Mouse (Mus musculus) midbrain, embryonic 10.5 days (tissue): ENCODE results near the gene Sycn. TPM values are rescaled to one million over a fixed set of nuclear protein-coding genes. Genes with fewer than 3 reads are reported as not detected.

Experiments
- DNase-seq: peaks from one replicate; pipeline ENCODE4 v3.0.0-alpha.2; 2017; ENCODE audit warnings: low spot score
- H3K27ac ChIP-seq: fragments of 300-500 bp; sonication (generic); replicated peaks from 2 replicates; pipeline ENCODE4 v1.5.1; 2016; ENCODE audit warnings: mild to moderate bottlenecking
- H3K27me3 ChIP-seq: fragments of 300-500 bp; sonication (generic); 2 replicates; pipeline ENCODE4 v1.6.1; 2016; ENCODE audit warnings: low read depth, mild to moderate bottlenecking; ENCODE audit not compliant: poor library complexity, severe bottlenecking
- H3K36me3 ChIP-seq: fragments of 300-500 bp; sonication (generic); 2 replicates; pipeline ENCODE4 v1.6.1; 2016; ENCODE audit warnings: mild to moderate bottlenecking, moderate library complexity
- H3K4me1 ChIP-seq: fragments of 300-500 bp; sonication (generic); 2 replicates; pipeline ENCODE4 v1.6.1; 2016
- H3K4me3 ChIP-seq: fragments of 300-500 bp; sonication (generic); 2 replicates; pipeline ENCODE4 v1.5.1; 2016; ENCODE audit warnings: mild to moderate bottlenecking, moderate library complexity
- H3K9me3 ChIP-seq: fragments of 300-500 bp; sonication (generic); replicated peaks from 2 replicates; pipeline ENCODE4 v1.6.1; 2016; ENCODE audit warnings: mild to moderate bottlenecking
- WGBS: fragments of 180-500 bp; shearing (Covaris S2); methylation state at CpG from one replicate; pipeline ENCODE4 v1.1.7; 2016; 5-methylcytosine and 5-hydroxymethylcytosine counted together
- polyA plus RNA-seq: library from polyadenylated mRNA; unstranded; fragments of >200 nt; fragmentation: Nextera tagmentation; extraction: Ambion mirVana; gene quantifications from 2 replicates; pipeline ENCODE4 v1.2.1, GENCODE M21; 2016

Sycn gene
- polyA plus RNA-seq, 1 experiment from 2014 or later: not detected

DNA sequence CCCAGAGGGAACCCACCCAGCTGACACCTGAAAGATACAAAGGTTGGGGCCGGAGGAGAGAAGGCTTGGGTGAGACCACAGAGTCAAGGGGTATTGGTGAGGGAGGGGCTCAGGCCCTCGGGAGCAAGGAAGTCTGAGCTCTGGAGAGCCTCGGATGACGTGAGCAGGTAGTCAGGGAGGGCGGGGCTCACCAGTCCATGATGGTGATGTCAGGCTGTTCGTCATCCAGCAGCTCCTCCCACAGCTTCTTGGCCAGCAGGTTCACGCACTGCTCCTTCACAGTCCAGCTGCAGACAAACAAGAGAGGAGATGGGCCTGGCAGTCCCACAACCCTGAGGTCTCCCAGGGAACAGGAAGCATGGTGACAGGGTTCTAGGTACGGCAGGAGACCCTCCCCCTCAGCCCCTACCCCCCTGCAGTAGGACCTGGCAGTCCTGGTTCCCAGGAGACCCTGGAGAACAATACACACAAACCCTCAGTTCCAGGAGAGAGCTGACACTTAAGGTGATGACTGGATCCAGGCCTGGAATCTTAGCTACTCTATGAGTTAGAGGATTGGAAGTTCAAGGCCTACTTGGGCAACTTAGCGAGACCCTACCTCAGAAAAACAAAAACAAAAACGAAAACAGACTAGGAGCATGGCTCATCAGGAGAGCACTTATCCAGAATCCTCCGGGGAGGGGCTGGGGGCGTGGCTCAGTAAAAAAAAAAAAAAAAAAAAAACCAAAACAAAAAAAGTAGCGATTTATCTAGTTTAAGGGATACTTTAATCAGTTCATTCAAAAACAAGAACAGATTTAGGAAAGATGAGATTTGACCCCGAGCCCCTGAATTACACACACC, 4.6 kb downstream of the Sycn start:
- DNase-seq: peak; percentile 55
- H3K4me1 ChIP-seq: peaks cover 40% of the 10 kb centered on the region
- peaks cover 53% of the 10 kb centered on the region for H3K27me3 ChIP-seq
- WGBS: 20% methylated on average over 14 of the region's 14 CpGs
- no peaks in the 10 kb centered on the region for H3K36me3 ChIP-seq
- H3K9me3 ChIP-seq: 0 out of 2 replicates have a peak, but pooled peaks cover 3% of the 10 kb centered on the region
- H3K4me3 ChIP-seq: no peak overlapping the region
- no peak overlapping the region for H3K27ac ChIP-seq

DNA sequence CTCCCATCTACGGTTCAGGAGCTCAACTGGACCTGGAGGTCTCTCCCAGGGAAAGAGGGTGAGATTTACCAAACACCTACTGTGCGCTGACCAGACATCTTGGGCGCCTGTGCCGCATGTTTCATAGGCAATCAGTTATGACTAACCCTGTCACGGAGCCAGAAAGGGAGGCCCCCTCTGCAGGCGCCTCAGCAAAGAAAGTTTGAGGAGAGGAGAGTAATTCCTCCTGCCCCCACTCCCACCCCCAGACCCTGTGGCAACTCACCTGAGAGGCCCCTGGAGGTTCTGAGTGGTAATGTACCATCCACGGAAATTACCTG, 5.2 kb downstream of the Sycn start:
- no peak for DNase-seq
- Histone ChIP-seq H3K27ac (no peak overlapping the region), H3K27me3 (peaks cover 53% of the 10 kb centered on the region), H3K36me3 (no peaks in the 10 kb centered on the region), H3K4me1 (peaks cover 40% of the 10 kb centered on the region), H3K4me3 (peak overlapping the region; percentile 55), H3K9me3 (0 out of 2 replicates have a peak, but pooled peaks cover 3% of the 10 kb centered on the region)
- WGBS: 39% methylated on average over 7 of the region's 7 CpGs

DNA sequence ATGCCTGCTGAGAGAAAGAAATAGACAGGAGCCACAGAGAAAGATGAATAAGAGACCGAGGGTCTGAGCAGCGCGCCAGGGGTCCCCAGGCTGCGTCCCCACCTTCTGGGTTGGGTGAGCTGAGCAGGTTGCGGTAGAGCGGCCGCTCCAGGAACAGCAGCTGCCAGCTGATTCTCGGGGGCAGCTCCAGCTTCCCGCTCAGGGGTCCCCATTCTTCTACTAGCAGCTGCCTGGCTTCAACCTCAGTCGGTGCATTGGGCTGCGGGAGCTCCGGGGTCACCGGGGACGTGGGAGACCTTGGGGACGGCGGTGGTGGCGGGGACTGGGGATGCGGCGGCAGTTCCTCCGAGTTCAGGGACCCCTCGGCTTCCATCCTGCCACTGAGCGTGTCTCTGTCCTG, 6.0 kb downstream of the Sycn start:
- DNase-seq: peak; percentile 35
- Histone ChIP-seq H3K9me3 (0 out of 2 replicates have a peak, but pooled peaks cover 3% of the 10 kb centered on the region), H3K36me3 (no peaks in the 10 kb centered on the region), H3K4me1 (peaks cover 40% of the 10 kb centered on the region), H3K27ac (no peak overlapping the region; the same call in 1 of the 2 replicates), H3K4me3 (peak overlapping the region; percentile 55), H3K27me3 (peaks cover 53% of the 10 kb centered on the region)
- under 1% methylated on average over 22 of the region's 22 CpGs for WGBS

DNA sequence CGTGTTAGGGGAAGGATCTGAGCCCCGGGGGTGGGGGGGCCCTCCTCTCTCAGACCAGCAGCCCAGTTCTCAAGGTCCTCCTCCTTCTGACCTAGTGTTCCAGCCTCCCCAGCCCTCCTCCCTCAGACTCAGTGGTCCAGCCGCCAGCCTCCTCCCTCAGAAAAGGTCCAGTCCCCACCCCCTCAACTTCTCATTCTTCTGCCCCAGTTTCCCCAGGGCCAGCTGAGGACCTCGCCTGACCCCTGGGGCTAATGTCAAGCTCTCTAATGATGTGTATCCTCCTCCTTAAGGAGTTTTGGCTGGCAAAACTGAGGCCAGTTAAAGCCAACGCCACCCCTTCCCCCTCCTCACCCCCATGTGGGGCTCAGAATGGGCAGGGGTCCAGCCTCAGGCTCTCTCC, 6.5 kb downstream of the Sycn start, which contains the start of gene Nccrp1:
TSS of gene Nccrp1 (minus strand) at position 101 of the 400 bp plus-strand sequence.
- Histone ChIP-seq H3K27me3 (peaks cover 53% of the 10 kb centered on the region), H3K27ac (no peak within 1 kb of the TSS; the same call in 1 of the 2 replicates)
- 9% methylated on average over 5 of the region's 5 CpGs for WGBS

DNA sequence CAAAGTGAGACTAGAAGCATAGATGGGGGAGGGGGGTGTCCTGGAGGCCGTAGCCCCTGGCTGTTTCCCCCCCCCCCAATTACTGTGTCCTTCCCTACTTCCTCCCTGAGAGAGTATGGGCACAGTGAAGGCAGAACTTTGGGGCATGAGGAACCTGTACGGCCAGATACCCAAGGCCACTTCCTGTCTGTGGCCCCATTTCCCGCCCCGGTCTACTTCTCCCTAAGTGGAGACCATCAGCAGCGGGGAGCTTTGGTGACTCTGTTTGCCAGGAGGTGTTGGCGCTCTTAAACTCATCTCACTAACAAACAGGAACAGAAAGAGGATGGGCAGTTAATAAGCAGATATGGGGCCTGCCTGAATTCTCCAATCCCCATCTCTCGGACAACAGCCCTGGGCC, 6.9 kb downstream of the Sycn start:
- Histone ChIP-seq H3K4me1 (peaks cover 40% of the 10 kb centered on the region), H3K36me3 (no peaks in the 10 kb centered on the region), H3K27ac (no peak overlapping the region), H3K4me3 (no peak overlapping the region), H3K27me3 (peaks cover 53% of the 10 kb centered on the region), H3K9me3 (peaks cover 1% of the 10 kb centered on the region; the same call in 1 of the 2 replicates)
- 75% methylated on average over 7 of the region's 7 CpGs for WGBS
- no peak for DNase-seq

More for the DNA sequence above, 6.5 kb downstream of the Sycn start, which contains the start of gene Nccrp1:
- H3K36me3 ChIP-seq: no peaks in the 10 kb centered on the region
- peaks cover 40% of the 10 kb centered on the region for H3K4me1 ChIP-seq
- H3K4me3 ChIP-seq: peak within 1 kb of the TSS; percentile 55
- no peak for DNase-seq
- peaks cover 3% of the 10 kb centered on the region; the same call in 1 of the 2 replicates for H3K9me3 ChIP-seq

DNA sequence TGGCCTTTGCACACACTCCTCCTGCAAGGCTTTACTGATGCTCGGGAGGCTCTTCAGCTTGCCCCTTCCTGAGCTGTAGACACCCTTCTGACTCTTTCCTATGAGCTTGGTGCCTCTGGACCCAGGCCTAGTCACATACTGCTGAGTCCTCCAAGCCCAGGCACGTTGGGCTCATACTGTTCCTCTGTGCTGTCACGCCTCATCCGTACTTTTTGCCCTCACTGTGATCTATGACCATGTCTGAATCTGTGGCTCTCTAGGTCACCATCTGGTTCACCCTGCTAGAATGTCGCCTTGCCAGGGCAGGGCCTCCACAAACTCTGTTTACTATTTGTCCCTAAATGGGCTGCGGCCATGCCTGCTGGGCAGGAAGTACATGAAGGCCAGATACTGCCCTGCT, 12.4 kb downstream of the Sycn start:
- Histone ChIP-seq H3K4me3 (no peak overlapping the region), H3K27ac (no peak overlapping the region), H3K4me1 (peaks cover 11% of the 10 kb centered on the region), H3K9me3 (peaks cover 10% of the 10 kb centered on the region; the same call in 1 of the 2 replicates), H3K36me3 (peaks cover 6% of the 10 kb centered on the region), H3K27me3 (peaks cover 2% of the 10 kb centered on the region; the same call in 1 of the 2 replicates)
- DNase-seq: no peak
- 88% methylated on average over 6 of the region's 6 CpGs for WGBS

DNA sequence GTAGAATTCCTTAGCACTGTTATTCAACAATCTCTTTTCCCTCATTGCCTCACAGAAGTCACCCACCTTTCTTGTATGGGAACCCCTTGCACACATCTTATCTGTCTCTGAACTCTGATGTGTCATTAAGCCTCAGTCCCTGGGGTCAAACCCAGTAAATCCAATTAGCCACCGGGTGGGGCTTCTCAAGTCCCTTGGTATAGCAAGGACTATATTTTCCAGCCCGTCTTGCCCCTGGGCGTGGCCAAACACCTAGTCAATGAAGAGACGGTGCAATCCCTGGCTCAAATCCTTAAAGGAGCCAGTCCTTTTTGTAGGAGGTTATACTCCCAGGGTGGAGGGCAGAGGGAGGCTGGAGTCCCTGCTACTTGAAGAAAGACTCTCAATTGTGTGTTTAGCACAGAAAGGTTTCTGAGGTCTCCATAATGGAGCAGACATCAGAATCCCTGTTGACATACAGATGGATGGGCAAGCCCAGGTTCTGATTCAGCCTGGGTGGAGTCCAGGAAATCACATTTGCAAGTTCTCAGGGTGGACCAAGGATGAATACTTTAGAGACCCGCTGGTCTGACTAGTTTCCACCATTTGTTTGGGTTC, 15.4 kb downstream of the Sycn start:
- H3K27me3 ChIP-seq: no peaks in the 10 kb centered on the region
- H3K4me1 ChIP-seq: peaks cover 14% of the 10 kb centered on the region
- WGBS: 18% methylated on average over 5 of the region's 5 CpGs
- no peak overlapping the region for H3K4me3 ChIP-seq
- no peak overlapping the region for H3K27ac ChIP-seq
- no peak for DNase-seq
- H3K9me3 ChIP-seq: peaks cover 10% of the 10 kb centered on the region; the same call in 1 of the 2 replicates
- H3K36me3 ChIP-seq: peaks cover 34% of the 10 kb centered on the region

DNA sequence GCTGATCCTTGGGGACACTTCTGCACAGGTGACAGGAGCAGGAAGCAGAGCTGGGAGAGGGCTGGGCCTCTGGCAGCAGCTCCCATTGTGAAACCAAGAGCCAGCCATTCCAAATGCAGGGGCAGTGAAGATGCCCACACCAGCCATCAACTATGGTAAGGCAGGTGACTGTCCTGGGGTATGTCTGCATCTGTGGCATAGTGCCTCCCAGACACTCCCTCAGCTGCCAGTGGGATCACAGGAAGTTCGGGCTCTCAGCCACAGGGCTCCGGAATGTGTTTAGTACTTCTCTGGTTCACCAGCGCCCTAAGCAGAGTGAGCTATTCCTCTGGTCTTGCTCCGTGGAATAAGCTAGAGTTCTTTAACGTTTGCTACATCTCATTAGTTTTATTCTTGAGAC, 16.4 kb downstream of the Sycn start:
- Histone ChIP-seq H3K36me3 (peaks cover 42% of the 10 kb centered on the region), H3K27ac (no peak overlapping the region), H3K27me3 (no peaks in the 10 kb centered on the region), H3K9me3 (peaks cover 10% of the 10 kb centered on the region; the same call in 1 of the 2 replicates), H3K4me1 (peaks cover 14% of the 10 kb centered on the region), H3K4me3 (no peak overlapping the region)
- DNase-seq: no peak
- 82% methylated on average over 5 of the region's 5 CpGs for WGBS

DNA sequence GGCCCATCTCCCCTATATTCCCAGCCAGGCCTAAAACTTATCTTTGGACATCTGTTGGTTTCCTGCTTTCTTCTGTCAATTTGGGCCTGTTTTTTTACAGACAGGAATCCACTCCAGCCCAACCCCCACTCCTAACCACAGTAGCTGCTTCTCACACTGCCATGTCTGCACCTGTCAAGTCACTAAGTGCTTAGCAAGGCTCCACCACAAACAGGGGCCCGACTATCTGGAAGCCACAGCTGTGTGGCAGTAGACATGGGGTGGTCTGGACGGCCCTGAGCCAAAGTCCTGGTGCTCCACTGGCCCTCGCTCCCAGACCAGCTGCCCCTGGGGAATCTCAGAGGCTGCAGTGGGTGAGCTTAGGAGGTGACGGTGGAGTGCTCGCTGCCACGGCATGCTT, 17.0 kb downstream of the Sycn start:
- WGBS: 83% methylated on average over 6 of the region's 6 CpGs
- no peak for DNase-seq
- Histone ChIP-seq H3K4me1 (peaks cover 14% of the 10 kb centered on the region), H3K4me3 (no peak overlapping the region), H3K27me3 (no peaks in the 10 kb centered on the region), H3K27ac (no peak overlapping the region), H3K9me3 (peaks cover 7% of the 10 kb centered on the region; the same call in 1 of the 2 replicates), H3K36me3 (peaks cover 48% of the 10 kb centered on the region)

DNA sequence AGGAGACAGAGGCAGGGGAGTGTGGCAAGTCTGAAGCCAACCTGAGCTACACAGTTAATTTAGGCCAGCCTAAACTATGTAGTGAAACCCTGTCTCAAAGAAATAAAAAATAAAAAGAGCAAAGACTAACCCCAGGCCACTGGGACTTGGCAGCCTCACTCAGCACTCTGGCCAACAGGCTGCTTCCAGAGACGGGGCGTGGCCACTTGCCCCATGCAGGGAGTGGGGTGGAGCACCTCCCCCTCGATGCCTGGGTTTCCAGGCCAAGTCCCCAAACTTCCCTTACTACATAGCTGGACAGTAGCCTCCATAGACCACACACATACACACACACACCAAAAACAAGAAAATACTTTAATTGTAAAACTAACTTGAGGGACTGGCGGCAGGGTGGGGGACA, 17.8 kb downstream of the Sycn start:
- Histone ChIP-seq H3K4me1 (peaks cover 14% of the 10 kb centered on the region), H3K27me3 (no peaks in the 10 kb centered on the region), H3K27ac (no peak overlapping the region), H3K4me3 (no peak overlapping the region), H3K36me3 (peaks cover 56% of the 10 kb centered on the region), H3K9me3 (0 out of 2 replicates have a peak, but pooled peaks cover under 1% of the 10 kb centered on the region)
- 57% methylated on average over 4 of the region's 4 CpGs for WGBS
- no peak for DNase-seq

DNA sequence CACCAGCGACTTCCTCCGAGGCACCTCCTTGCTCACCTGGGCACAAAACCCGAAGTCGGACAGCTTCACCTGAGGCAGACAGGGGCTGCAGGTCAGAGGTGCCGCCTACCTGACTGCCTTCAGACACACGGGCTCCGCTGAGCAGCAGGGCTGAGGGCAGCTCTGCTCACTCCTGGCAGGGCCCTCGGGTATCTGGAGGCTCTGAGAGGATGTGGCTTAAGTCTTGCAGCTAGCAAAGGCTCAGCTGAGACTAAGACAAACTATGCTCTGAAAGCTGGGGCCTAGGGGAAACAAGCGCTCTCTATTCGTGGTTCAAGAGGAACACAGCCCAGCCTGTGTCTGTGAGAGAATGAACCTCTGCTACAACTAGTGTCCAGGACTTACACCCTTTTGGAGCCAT, 20.2 kb downstream of the Sycn start:
- peaks cover 80% of the 10 kb centered on the region for H3K36me3 ChIP-seq
- H3K9me3 ChIP-seq: no peaks in the 10 kb centered on the region
- peaks cover 11% of the 10 kb centered on the region for H3K4me1 ChIP-seq
- H3K27me3 ChIP-seq: no peaks in the 10 kb centered on the region
- H3K27ac ChIP-seq: no peak overlapping the region
- DNase-seq: no peak
- 93% methylated on average over 10 of the region's 10 CpGs for WGBS
- no peak overlapping the region for H3K4me3 ChIP-seq

DNA sequence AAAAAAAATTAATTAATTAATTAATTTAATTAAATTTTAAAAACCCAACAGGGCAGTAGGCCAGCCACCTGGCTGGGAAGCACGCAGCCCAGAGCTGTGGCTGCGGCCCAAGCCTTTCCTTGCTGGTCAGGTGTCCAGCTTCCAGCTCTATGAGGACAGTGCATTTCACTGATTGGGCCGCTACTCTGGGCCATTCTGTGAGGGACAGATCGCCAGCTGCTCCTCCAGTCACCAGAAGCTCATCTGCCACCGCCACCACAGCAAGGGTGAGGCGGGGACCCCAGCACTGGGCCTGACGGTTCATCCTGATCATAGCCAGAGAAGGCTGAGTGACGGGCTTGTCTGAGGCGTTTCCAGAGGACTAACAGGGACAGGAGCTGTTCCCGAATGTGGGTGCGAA, 21.3 kb downstream of the Sycn start:
- H3K4me1 ChIP-seq: 0 out of 2 replicates have a peak, but pooled peaks cover 3% of the 10 kb centered on the region
- H3K27me3 ChIP-seq: no peaks in the 10 kb centered on the region
- DNase-seq: no peak
- no peak overlapping the region for H3K4me3 ChIP-seq
- H3K27ac ChIP-seq: no peak overlapping the region
- H3K36me3 ChIP-seq: peaks cover 91% of the 10 kb centered on the region
- H3K9me3 ChIP-seq: no peaks in the 10 kb centered on the region
- 88% methylated on average over 11 of the region's 11 CpGs for WGBS

DNA sequence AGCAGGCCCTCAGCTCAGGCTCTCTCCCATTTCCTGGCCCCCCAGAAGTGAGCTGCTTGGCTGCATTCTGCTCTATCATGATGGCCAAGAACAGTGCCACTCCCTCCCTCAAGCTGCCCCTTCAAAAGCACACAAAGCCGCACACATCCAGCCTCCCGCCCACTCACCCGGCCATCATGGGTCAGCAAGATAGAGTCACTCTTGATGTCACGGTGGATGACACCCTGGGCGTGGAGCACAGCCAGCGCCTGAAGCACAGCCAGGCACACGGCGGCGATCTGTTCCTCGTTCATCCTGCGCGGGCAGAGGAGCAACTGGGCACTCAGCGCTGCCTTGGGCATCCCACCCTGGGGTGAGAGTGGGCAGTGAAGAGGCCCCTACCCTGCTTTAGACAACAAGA, 21.7 kb downstream of the Sycn start:
- no peak for DNase-seq
- H3K9me3 ChIP-seq: no peaks in the 10 kb centered on the region
- H3K4me3 ChIP-seq: no peak overlapping the region
- peaks cover 95% of the 10 kb centered on the region for H3K36me3 ChIP-seq
- H3K27ac ChIP-seq: no peak overlapping the region
- H3K4me1 ChIP-seq: 0 out of 2 replicates have a peak, but pooled peaks cover 3% of the 10 kb centered on the region
- 95% methylated on average over 13 of the region's 13 CpGs for WGBS
- no peaks in the 10 kb centered on the region for H3K27me3 ChIP-seq
